Mouse (Mus musculus): ENCODE data around the gene Med8. TPM values are rescaled to one million over a fixed set of nuclear protein-coding genes. Genes with fewer than 3 reads are reported as not detected.

Med8 gene
- polyA plus RNA-seq (2012; fragmentation: generic; extraction: Trizol) = 77.2 TPM
- long read RNA-seq, experiment 1, transcript Med8-201 (7 exons, 1,145 nt) = major isoform, 29 of 57 reads
- long read RNA-seq, experiment 1, partial matches to known transcripts = 23 of 57 reads
- long read RNA-seq, experiment 1, other reads (novel, unspliced or antisense) = 3 of 57 reads
- long read RNA-seq, experiment 2, transcript Med8-203 (7 exons, 1,134 nt) = minor isoform, 6 of 64 reads
- long read RNA-seq, experiment 2, transcript Med8-201 (7 exons, 1,145 nt) = major isoform, 47 of 64 reads
- long read RNA-seq, experiment 2, partial matches to known transcripts = 6 of 64 reads
- long read RNA-seq, experiment 2, other reads (novel, unspliced or antisense) = 5 of 64 reads

- TF ChIP-seq CEBPB (IDR thresholded peaks at IDR 0.05; ENCODE audit: low read depth) (no peak), MAX (IDR thresholded peaks at IDR 0.05) (no peak), USF1 (IDR thresholded peaks at IDR 0.05; ENCODE audit: low read depth) (no peak), FOSL1 (IDR thresholded peaks at IDR 0.05; ENCODE audit: insufficient read depth, low read length, poor library complexity, severe bottlenecking) (no peak), MYOG (IDR thresholded peaks at IDR 0.05; ENCODE audit: control insufficient read depth, extremely low read depth, insufficient read length) (no peak), CTCF (IDR thresholded peaks at IDR 0.05; ENCODE audit: control insufficient read depth, insufficient read depth, insufficient read length) (no peak), MYOD1 (IDR thresholded peaks at IDR 0.05; ENCODE audit: control insufficient read depth, insufficient read length, low read depth) (no peak)
- peaks cover 33% of the 10 kb centered on the region for H3K36me3 ChIP-seq (ENCODE audit: control insufficient read depth, insufficient read depth)
- no peaks in the 10 kb centered on the region for H3K27me3 ChIP-seq (ENCODE audit: control insufficient read depth, insufficient read depth, insufficient read length)
- H3K79me2 ChIP-seq (ENCODE audit: control insufficient read depth, insufficient read depth) = peaks cover 54% of the 10 kb centered on the region
- peaks cover 29% of the 10 kb centered on the region for H3K79me3 ChIP-seq (ENCODE audit: low read depth)
- H3ac ChIP-seq (ENCODE audit: control insufficient read depth, insufficient read length, low read depth) = peak within 1 kb of the TSS; percentile 90
- peak within 1 kb of the TSS; percentile 81 for H3K4me3 ChIP-seq (ENCODE audit: insufficient read depth, poor library complexity, severe bottlenecking)
Observed at GRCm38 (mm10) chr4:118409142-118409900, at the start of gene Med8, which contains the start of gene Szt2. Gene Med8 (plus strand): TSS chr4:118409337. Gene Szt2 (minus strand): TSS chr4:118409273.

DNA sequence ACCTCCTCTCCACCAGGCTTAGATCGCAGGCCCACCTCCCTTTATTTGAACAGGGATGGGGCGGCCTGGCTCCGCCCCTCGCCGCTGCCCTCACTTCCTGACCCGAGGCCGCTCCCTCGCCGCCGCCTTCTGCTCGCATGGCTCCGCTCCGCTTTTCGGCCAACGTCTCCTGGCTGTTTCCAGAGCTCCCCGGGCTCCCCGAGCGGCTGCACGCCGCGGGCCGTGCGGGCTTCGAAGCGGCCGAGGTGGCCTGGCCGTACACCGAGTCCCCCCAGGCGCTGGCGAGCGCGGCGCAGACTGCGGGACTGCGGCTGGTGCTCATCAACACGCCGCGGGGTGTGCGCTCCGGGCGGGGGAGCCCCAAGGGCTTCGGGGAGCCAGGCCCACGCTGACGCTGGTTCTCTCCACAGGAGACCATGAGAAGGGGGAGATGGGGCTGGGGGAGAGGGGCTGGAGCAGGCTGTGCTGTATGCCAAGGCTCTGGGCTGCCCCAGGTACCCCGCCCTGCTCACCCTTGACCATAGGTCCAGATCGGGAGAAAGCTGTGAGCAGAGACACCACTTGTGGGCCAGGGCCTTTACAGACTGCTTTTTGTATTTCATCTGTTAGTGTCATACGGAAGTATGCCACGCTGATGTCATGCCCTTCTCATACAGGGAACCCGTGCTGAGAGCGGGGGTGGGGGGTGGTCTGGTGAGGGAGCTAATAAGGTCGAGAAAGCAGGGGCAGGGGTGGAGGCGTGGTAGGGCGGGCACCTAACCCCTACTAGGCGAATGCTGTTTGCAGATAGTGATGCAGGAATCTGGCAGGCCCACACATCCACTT lies 49.0 kb upstream of the Med8 start:
- TF ChIP-seq CEBPB (IDR thresholded peaks at IDR 0.05; ENCODE audit: low read depth) = no peak
- H3K27me3 ChIP-seq (ENCODE audit: control insufficient read depth, insufficient read depth, insufficient read length) = no peaks in the 10 kb centered on the region
- no peak overlapping the region for H3K4me3 ChIP-seq (ENCODE audit: insufficient read depth, poor library complexity, severe bottlenecking)
- H3K36me3 ChIP-seq (ENCODE audit: control insufficient read depth, insufficient read depth) = peaks cover 7% of the 10 kb centered on the region
- no peaks in the 10 kb centered on the region for H3K79me2 ChIP-seq (ENCODE audit: control insufficient read depth, insufficient read depth)
- peak overlapping the region; percentile 90 for H3ac ChIP-seq (ENCODE audit: control insufficient read depth, insufficient read length, low read depth)
- no peaks in the 10 kb centered on the region for H3K79me3 ChIP-seq (ENCODE audit: low read depth)

DNA sequence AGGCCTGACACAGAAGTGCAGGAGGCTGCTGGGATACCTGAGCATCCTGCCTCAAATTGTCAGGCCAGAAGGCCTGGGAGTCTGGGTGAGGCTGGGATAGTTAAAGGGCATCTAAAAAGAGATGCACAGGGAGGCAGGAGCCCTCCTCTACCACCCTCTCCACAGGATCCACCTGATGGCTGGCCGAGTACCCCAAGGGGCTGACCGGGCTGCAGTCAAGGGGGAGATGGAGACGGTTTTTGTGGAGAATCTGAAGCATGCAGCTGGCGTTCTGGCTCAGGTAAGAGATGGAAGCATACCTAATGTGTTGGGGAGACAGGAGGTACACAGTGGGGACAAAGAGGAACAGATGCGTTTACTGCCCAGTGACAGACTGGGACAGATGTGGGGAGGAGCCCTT lies 47.7 kb upstream of the Med8 start:
- Histone ChIP-seq H3K27me3 (ENCODE audit: control insufficient read depth, insufficient read depth, insufficient read length) (no peaks in the 10 kb centered on the region), H3ac (ENCODE audit: control insufficient read depth, insufficient read length, low read depth) (no peak overlapping the region), H3K36me3 (ENCODE audit: control insufficient read depth, insufficient read depth) (peaks cover 13% of the 10 kb centered on the region), H3K79me2 (ENCODE audit: control insufficient read depth, insufficient read depth) (no peaks in the 10 kb centered on the region), H3K4me3 (ENCODE audit: insufficient read depth, poor library complexity, severe bottlenecking) (no peak overlapping the region), H3K79me3 (ENCODE audit: low read depth) (no peaks in the 10 kb centered on the region)
- no peak for TF ChIP-seq MYOG (IDR thresholded peaks at IDR 0.05; ENCODE audit: control insufficient read depth, extremely low read depth, insufficient read length)
- TF ChIP-seq MYOD1 (IDR thresholded peaks at IDR 0.05; ENCODE audit: control insufficient read depth, insufficient read length, low read depth) = peak; percentile 18
- TF ChIP-seq CTCF (IDR thresholded peaks at IDR 0.05; ENCODE audit: control insufficient read depth, insufficient read depth, insufficient read length) = no peak

DNA sequence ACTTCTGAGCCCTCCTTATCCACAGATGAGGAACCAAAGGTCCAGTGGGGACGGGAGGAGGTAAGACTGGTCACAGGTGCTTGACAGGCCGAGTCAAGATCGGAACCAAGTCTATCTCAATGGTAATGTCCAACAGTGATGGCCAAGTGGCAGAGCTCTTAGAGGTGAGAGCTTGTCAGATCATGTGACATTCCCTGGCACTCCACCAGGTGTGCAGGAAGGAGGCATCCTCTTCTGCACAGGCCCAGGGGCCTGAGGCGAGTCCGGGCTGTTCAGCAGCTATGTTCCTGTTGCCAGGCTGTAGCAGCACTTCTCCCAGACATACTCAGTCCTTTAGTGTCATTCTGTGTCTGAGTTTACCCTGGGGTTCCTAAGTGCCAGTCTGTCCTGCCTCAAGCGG lies 46.3 kb upstream of the Med8 start:
- Histone ChIP-seq H3K79me2 (ENCODE audit: control insufficient read depth, insufficient read depth) (no peaks in the 10 kb centered on the region), H3K36me3 (ENCODE audit: control insufficient read depth, insufficient read depth) (peaks cover 20% of the 10 kb centered on the region), H3ac (ENCODE audit: control insufficient read depth, insufficient read length, low read depth) (no peak overlapping the region), H3K27me3 (ENCODE audit: control insufficient read depth, insufficient read depth, insufficient read length) (no peaks in the 10 kb centered on the region), H3K79me3 (ENCODE audit: low read depth) (no peaks in the 10 kb centered on the region), H3K4me3 (ENCODE audit: insufficient read depth, poor library complexity, severe bottlenecking) (no peak overlapping the region)
- TF ChIP-seq MYOD1 (IDR thresholded peaks at IDR 0.05; ENCODE audit: control insufficient read depth, insufficient read length, low read depth) (no peak), CTCF (IDR thresholded peaks at IDR 0.05; ENCODE audit: control insufficient read depth, insufficient read depth, insufficient read length) (no peak), FOSL1 (IDR thresholded peaks at IDR 0.05; ENCODE audit: insufficient read depth, low read length, poor library complexity, severe bottlenecking) (no peak), USF1 (IDR thresholded peaks at IDR 0.05; ENCODE audit: low read depth) (no peak), MAX (IDR thresholded peaks at IDR 0.05) (no peak), MYOG (IDR thresholded peaks at IDR 0.05; ENCODE audit: control insufficient read depth, extremely low read depth, insufficient read length) (no peak), CEBPB (IDR thresholded peaks at IDR 0.05; ENCODE audit: low read depth) (no peak)

GRCm38 (mm10) chr4:118363985-118364384 lies 45.2 kb upstream of the Med8 start:
- H3K79me2 ChIP-seq (ENCODE audit: control insufficient read depth, insufficient read depth) = no peaks in the 10 kb centered on the region
- H3ac ChIP-seq (ENCODE audit: control insufficient read depth, insufficient read length, low read depth) = no peak overlapping the region
- H3K79me3 ChIP-seq (ENCODE audit: low read depth) = no peaks in the 10 kb centered on the region
- H3K27me3 ChIP-seq (ENCODE audit: control insufficient read depth, insufficient read depth, insufficient read length) = no peaks in the 10 kb centered on the region
- TF ChIP-seq USF1 (IDR thresholded peaks at IDR 0.05; ENCODE audit: low read depth) = no peak
- no peak for TF ChIP-seq MAX (IDR thresholded peaks at IDR 0.05)
- TF ChIP-seq MYOD1 (IDR thresholded peaks at IDR 0.05; ENCODE audit: control insufficient read depth, insufficient read length, low read depth) = peak; percentile 94
- no peak overlapping the region for H3K4me3 ChIP-seq (ENCODE audit: insufficient read depth, poor library complexity, severe bottlenecking)
- peaks cover 25% of the 10 kb centered on the region for H3K36me3 ChIP-seq (ENCODE audit: control insufficient read depth, insufficient read depth)
